Mouse (Mus musculus): ENCODE data around the gene Vamp4.
"Not testable (repeated sequence)": the region's sequence is repeated elsewhere in the genome, so short reads cannot be mapped to it uniquely, and the experiment has no call there.

The Vamp4 gene

DNA sequence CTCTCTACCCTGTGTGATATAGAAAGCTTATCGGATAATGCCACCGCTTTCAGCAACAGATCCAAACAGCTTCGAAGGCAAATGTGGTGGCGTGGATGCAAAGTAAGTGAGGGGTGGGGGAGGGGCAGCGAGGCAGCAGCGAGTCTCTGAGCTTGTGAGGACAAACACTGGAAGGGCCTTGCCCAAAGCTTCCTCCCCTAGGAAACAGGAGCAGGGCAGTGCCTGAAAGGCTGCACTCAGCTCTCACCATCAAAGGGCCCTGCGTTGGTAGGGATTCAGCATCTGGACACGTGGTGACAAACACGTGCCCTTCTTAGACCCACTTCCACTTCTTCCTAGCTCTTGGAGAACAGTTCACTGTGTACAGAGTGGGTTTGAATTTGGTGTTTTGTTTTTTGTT lies 19.1 kb downstream of the Vamp4 start:
- no peak for DNase-seq (ENCODE audit: low spot score in 2 of 2)

GRCm38 (mm10) chr1:162590415-162590997 lies 20.2 kb downstream of the Vamp4 start:
- no peak for DNase-seq (ENCODE audit: low spot score in 2 of 2)

DNA sequence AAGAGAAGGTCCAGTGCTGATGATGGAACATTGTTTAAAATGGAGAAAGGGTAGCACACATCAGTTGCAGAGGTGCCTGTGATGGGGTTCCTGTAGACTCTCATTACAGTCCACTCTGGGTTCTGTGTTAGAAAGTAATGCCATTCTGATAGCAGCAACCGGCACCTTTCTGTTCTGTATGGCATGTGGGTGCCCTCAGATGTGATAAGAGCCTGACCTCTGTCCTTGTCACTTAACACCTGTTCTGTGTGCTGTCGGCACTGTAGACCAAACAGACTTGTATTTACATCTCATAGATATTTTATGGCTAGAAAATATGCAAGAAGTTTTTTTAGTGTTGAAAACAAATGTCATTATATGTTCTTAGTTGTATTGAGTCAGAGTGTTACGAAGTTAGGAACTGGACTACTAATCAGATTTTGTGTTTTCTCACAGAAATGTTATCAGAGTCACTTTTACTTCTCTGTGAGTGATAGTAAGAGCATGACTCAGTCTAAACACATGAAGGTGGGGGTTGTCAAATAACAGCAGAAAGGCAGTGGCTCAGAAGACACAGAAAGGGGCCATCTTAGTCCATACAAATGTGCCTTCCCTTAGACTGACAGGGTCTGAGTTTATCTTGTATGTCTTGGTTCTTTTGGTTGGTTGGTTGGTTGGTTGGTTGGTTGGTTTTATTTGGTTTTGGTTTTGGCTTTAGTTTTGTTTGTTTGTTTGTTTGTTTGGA lies 27.2 kb downstream of the Vamp4 start:
- DNase-seq (ENCODE audit: low spot score in 2 of 2) = no peak

- no peak for DNase-seq (ENCODE audit: low spot score in 2 of 2)
These were observed 29.3 kb downstream of the Vamp4 start for GRCm38 (mm10) chr1:162599617-162600016.

- DNase-seq (ENCODE audit: low spot score in 2 of 2) = no peak
These were observed 31.0 kb downstream of the Vamp4 start for GRCm38 (mm10) chr1:162601288-162601687.

DNA sequence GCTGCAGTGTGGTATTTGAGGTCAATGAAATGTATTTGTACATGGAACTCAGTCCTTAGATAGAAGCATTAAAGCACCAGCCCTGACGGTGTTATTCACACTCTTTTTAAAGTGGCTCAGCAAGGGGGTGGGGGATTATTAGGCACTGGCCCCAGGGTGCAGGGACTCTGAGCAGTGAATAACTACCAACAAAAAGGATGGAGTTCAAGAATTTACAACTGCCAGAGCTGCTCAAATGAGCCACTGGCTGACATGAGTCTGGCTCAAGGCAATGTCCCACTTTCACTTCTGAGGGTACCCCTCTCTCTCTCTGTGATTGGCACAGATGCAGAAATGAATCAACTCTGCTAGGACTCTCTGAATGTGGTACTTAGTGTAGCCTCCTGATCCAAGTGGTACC lies 37.8 kb downstream of the Vamp4 start:
- no peak for DNase-seq (ENCODE audit: low spot score in 2 of 2)

DNA sequence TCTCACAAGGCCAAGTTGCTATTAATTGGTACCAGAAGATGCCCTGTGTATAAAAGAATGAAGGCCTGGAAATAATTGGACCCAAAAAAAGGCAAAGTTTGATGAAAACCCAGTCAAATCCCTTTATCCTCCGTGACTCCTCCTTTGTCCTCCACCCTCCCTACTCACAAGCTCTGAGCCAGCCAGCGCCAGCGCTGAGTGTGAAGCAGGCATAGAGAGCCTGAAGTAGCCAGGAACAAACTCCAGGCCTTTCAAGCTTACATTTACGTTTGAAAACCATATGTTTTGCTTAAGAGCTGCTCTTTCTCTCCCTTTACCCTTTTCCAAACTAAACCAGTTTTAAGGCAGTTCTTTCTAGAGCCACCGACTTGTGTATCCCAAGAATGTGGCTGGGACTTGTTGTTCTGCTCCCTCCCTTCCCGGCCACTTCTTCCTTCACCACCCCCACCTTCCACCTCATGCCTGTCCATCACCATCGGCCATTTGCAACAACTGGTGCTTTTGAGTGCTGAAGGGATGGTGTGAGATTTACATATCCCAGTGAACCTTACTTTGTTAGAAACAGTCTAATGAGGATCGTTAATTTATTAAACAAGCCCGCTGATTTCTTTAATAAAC lies 39.4 kb downstream of the Vamp4 start:
- DNase-seq (ENCODE audit: low spot score in 2 of 2) = no peak

GRCm38 (mm10) chr1:162611191-162611590 lies 40.9 kb downstream of the Vamp4 start:
- DNase-seq (ENCODE audit: low spot score in 2 of 2) = no peak

- no peak for DNase-seq (ENCODE audit: low spot score in 2 of 2)
These were observed 45.2 kb downstream of the Vamp4 start for GRCm38 (mm10) chr1:162615511-162615910.

DNA sequence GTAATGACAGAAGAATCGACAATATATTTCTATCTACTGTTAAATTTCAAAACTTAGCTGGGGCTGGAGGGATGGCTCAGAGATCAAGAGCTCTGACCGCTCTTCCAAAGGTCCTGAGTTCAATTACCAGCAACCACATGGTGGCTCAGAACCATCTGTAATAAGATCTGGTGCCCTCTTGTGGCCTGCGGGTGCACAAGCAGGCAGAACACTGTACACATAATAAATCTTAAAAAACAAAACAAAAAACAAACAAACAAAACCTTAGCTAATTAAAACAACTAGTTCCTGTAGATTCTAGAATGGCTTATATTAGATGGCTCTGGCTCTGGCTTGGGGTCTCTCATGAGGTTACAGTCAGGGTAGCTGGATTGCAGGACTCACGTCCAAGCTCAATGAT lies 50.2 kb downstream of the Vamp4 start:
- DNase-seq (ENCODE audit: low spot score in 2 of 2) = no peak

- no peak for DNase-seq (ENCODE audit: low spot score in 2 of 2)
These were observed 53.6 kb downstream of the Vamp4 start for GRCm38 (mm10) chr1:162623895-162624294.

- no peak for DNase-seq (ENCODE audit: low spot score in 2 of 2)
These were observed 54.9 kb downstream of the Vamp4 start for GRCm38 (mm10) chr1:162625229-162625628.

GRCm38 (mm10) chr1:162627821-162628220 lies 57.5 kb downstream of the Vamp4 start:
- not testable (repeated sequence) for DNase-seq (ENCODE audit: low spot score in 2 of 2)

GRCm38 (mm10) chr1:162628326-162628725 lies 58.0 kb downstream of the Vamp4 start:
- DNase-seq (ENCODE audit: low spot score in 2 of 2) = not testable (repeated sequence)

GRCm38 (mm10) chr1:162635291-162635931 lies 65.1 kb downstream of the Vamp4 start:
- not testable (repeated sequence) for DNase-seq (ENCODE audit: low spot score in 2 of 2)

GRCm38 (mm10) chr1:162636516-162636915 lies 66.2 kb downstream of the Vamp4 start:
- DNase-seq (ENCODE audit: low spot score in 2 of 2) = no peak

DNA sequence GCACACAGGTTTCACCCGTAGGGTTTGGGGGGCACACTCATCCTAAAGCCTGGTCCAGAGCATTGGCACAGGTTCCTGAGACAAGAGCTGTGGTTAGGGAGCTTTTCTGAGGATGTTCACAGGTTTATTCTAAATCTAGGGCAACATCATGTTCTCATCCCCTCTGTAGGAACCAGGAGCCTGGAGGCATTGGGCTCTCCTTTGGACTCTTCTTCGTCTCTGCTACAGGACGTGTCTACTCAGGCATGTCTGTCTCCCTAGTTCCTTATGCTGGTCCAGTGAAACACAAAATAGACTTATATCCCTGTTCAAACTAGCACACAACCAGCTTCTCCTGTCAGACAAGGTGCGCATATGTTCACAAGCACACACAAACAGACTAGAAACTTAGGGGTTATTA lies 68.2 kb downstream of the Vamp4 start:
- no peak for DNase-seq (ENCODE audit: low spot score in 2 of 2)

- DNase-seq (ENCODE audit: low spot score in 2 of 2) = no peak
These were observed 68.9 kb downstream of the Vamp4 start, which contains the start of gene Myoc for GRCm38 (mm10) chr1:162639051-162639750. Gene Myoc (plus strand): TSS chr1:162639155.

GRCm38 (mm10) chr1:162639861-162640260 lies 69.5 kb downstream of the Vamp4 start:
- DNase-seq (ENCODE audit: low spot score in 2 of 2) = no peak

GRCm38 (mm10) chr1:162642591-162642990 lies 72.3 kb downstream of the Vamp4 start:
- DNase-seq (ENCODE audit: low spot score in 2 of 2) = no peak

DNA sequence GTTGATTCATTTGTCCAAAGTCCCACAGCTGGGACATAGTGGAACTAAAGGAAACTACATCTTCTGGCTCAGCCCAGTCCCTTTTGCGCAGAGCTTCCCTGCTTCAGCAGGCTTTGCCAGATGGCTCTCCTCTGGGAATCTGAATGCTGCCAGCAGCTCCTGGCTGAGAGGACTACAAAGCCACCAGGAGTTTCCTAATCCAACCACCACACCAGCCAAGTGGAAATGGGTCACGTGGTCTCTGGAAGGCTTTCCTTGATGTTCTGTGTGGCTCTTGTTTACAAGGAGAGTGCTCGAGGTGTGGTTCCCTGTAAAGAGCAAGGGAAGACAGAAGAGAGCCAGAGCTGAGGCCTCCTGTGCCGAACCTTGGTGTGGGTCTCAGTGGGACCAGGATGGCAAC lies 73.4 kb downstream of the Vamp4 start:
- peak in 1 of 2 experiments; percentile 59 for DNase-seq (ENCODE audit: low spot score in 2 of 2)

All from cerebellum, postnatal 4 days (tissue).